Mouse (Mus musculus): ENCODE results near the gene Krtap3-1. TPM values are rescaled to one million over a fixed set of nuclear protein-coding genes. Genes with fewer than 3 reads are reported as not detected.

Krtap3-1 gene
- polyA plus RNA-seq, 1 experiment from 2014 or later, result not detected

GRCm38 (mm10) chr11:99550765-99551164 is 15.7 kb downstream of the Krtap3-1 start, which contains the start of gene Krtap3-3:
Gene Krtap3-3, minus strand, starts transcription at chr11:99550865.
- no peak for ATAC-seq
- TF ChIP-seq EP300 (IDR thresholded peaks at IDR 0.05) (no peak), CTCF (IDR thresholded peaks at IDR 0.05) (no peak)

GRCm38 (mm10) chr11:99547892-99548291 is 18.5 kb downstream of the Krtap3-1 start:
- no peak for DNase-seq (ENCODE audit: low spot score)
- Histone ChIP-seq H3K4me1 (ENCODE audit: insufficient read depth, low read depth, low read length) (no peaks in the 10 kb centered on the region), H3K9ac (replicated peaks; ENCODE audit: low read depth) (no peak overlapping the region), H3K9me3 (ENCODE audit: low read length) (no peaks in the 10 kb centered on the region), H3K4me3 (ENCODE audit: low read depth, low read length) (no peak overlapping the region), H3K4me2 (replicated peaks; ENCODE audit: low read depth, low read length) (no peak overlapping the region), H3K36me3 (ENCODE audit: insufficient read depth, low read length) (no peaks in the 10 kb centered on the region), H3K27me3 (replicated peaks; ENCODE audit: insufficient read depth, low read length) (no peaks in the 10 kb centered on the region), H3K27ac (ENCODE audit: low read length) (no peak overlapping the region)
- TF ChIP-seq EP300 (IDR thresholded peaks at IDR 0.05), result no peak
- TF ChIP-seq CTCF (IDR thresholded peaks at IDR 0.05), result peak; percentile 21; the same call in 1 of the 2 replicates
- ATAC-seq, result no peak

More at GRCm38 (mm10) chr11:99550765-99551164, 15.7 kb downstream of the Krtap3-1 start, which contains the start of gene Krtap3-3:
- H3K27ac ChIP-seq (ENCODE audit: low read length), result no peak within 1 kb of the TSS
- no peaks in the 10 kb centered on the region for H3K27me3 ChIP-seq (replicated peaks; ENCODE audit: insufficient read depth, low read length)
- WGBS, result 79% methylated on average over 3 of the region's 4 CpGs
- no peaks in the 10 kb centered on the region for H3K36me3 ChIP-seq (ENCODE audit: insufficient read depth, low read length)
- no peak within 1 kb of the TSS for H3K4me2 ChIP-seq (replicated peaks; ENCODE audit: low read depth, low read length)
- no peak within 1 kb of the TSS for H3K4me3 ChIP-seq (ENCODE audit: low read depth, low read length)
- H3K4me1 ChIP-seq (ENCODE audit: insufficient read depth, low read depth, low read length), result no peaks in the 10 kb centered on the region
- no peak within 1 kb of the TSS for H3K9ac ChIP-seq (replicated peaks; ENCODE audit: low read depth)
- H3K9me3 ChIP-seq (ENCODE audit: low read length), result no peaks in the 10 kb centered on the region
- DNase-seq (ENCODE audit: low spot score), result no peak

- no peaks in the 10 kb centered on the region for H3K36me3 ChIP-seq (ENCODE audit: insufficient read depth, low read length)
- ATAC-seq (no peak), DNase-seq (ENCODE audit: low spot score) (peak; percentile 5)
- no peak overlapping the region for H3K4me3 ChIP-seq (ENCODE audit: low read depth, low read length)
- no peak for TF ChIP-seq CTCF (IDR thresholded peaks at IDR 0.05)
- no peak for TF ChIP-seq EP300 (IDR thresholded peaks at IDR 0.05)
- H3K9ac ChIP-seq (replicated peaks; ENCODE audit: low read depth), result no peak overlapping the region
- H3K27ac ChIP-seq (ENCODE audit: low read length), result no peak overlapping the region
- no peaks in the 10 kb centered on the region for H3K27me3 ChIP-seq (replicated peaks; ENCODE audit: insufficient read depth, low read length)
- H3K4me1 ChIP-seq (ENCODE audit: insufficient read depth, low read depth, low read length), result no peaks in the 10 kb centered on the region
- no peak overlapping the region for H3K4me2 ChIP-seq (replicated peaks; ENCODE audit: low read depth, low read length)
- 32% methylated on average over 9 of the region's 9 CpGs for whole genome bisulfite sequencing
- no peaks in the 10 kb centered on the region for H3K9me3 ChIP-seq (ENCODE audit: low read length)
Measured at GRCm38 (mm10) chr11:99539721-99540120, 26.7 kb downstream of the Krtap3-1 start.

GRCm38 (mm10) chr11:99521288-99521860 is 45.1 kb downstream of the Krtap3-1 start, which contains the start of gene Krt39:
Gene Krt39, minus strand, starts transcription at chr11:99521338.
- no peak within 1 kb of the TSS for H3K4me2 ChIP-seq (replicated peaks; ENCODE audit: low read depth, low read length)
- DNase-seq (ENCODE audit: low spot score) (no peak), ATAC-seq (no peak)
- no peaks in the 10 kb centered on the region for H3K9me3 ChIP-seq (ENCODE audit: low read length)
- H3K36me3 ChIP-seq (ENCODE audit: insufficient read depth, low read length), result no peaks in the 10 kb centered on the region
- 57% methylated on average over 13 of the region's 13 CpGs for WGBS
- H3K4me3 ChIP-seq (ENCODE audit: low read depth, low read length), result no peak within 1 kb of the TSS
- H3K27ac ChIP-seq (ENCODE audit: low read length), result no peak within 1 kb of the TSS
- no peak within 1 kb of the TSS for H3K9ac ChIP-seq (replicated peaks; ENCODE audit: low read depth)
- TF ChIP-seq CTCF (IDR thresholded peaks at IDR 0.05) (no peak), EP300 (IDR thresholded peaks at IDR 0.05) (no peak)
- no peaks in the 10 kb centered on the region for H3K27me3 ChIP-seq (replicated peaks; ENCODE audit: insufficient read depth, low read length)
- H3K4me1 ChIP-seq (ENCODE audit: insufficient read depth, low read depth, low read length), result no peaks in the 10 kb centered on the region

Other genes with a start within 250 kb of the Krtap3-1 start
- gene Krt25, start 243.7 kb downstream of the Krtap3-1 start, polyA plus RNA-seq (2015; fragmentation: Nextera tagmentation; extraction: Ambion mirVana), result 0.11 and 0.15 TPM in 2 replicates
- not detected in 2 replicates for gene Krt26, start 228.7 kb downstream of the Krtap3-1 start, polyA plus RNA-seq (2015; fragmentation: Nextera tagmentation; extraction: Ambion mirVana)
- not detected in 2 replicates for gene Krt27, start 215.5 kb downstream of the Krtap3-1 start, polyA plus RNA-seq (2015; fragmentation: Nextera tagmentation; extraction: Ambion mirVana)
- 0.17 and 0.19 TPM in 2 replicates for gene Krt28, start 191.7 kb downstream of the Krtap3-1 start, polyA plus RNA-seq (2015; fragmentation: Nextera tagmentation; extraction: Ambion mirVana)
- gene Krt10, start 177.3 kb downstream of the Krtap3-1 start, polyA plus RNA-seq (2015; fragmentation: Nextera tagmentation; extraction: Ambion mirVana), result 18.4 and 19.6 TPM in 2 replicates
- gene Krt12, start 144.4 kb downstream of the Krtap3-1 start, polyA plus RNA-seq (2015; fragmentation: Nextera tagmentation; extraction: Ambion mirVana), result not detected in 2 replicates
- 0.27 and 0.31 TPM in 2 replicates for gene Krt20, start 128.5 kb downstream of the Krtap3-1 start, polyA plus RNA-seq (2015; fragmentation: Nextera tagmentation; extraction: Ambion mirVana)
- gene Krt23, start 73.5 kb downstream of the Krtap3-1 start, polyA plus RNA-seq (2015; fragmentation: Nextera tagmentation; extraction: Ambion mirVana), result 8.2 and 9.7 TPM in 2 replicates
- gene Krt39, start 45.3 kb downstream of the Krtap3-1 start, polyA plus RNA-seq (2015; fragmentation: Nextera tagmentation; extraction: Ambion mirVana), result not detected in 2 replicates
- gene Krt40, start 23.5 kb downstream of the Krtap3-1 start, polyA plus RNA-seq (2015; fragmentation: Nextera tagmentation; extraction: Ambion mirVana), result not detected in 2 replicates
- gene Krtap3-3, start 15.8 kb downstream of the Krtap3-1 start, polyA plus RNA-seq (2015; fragmentation: Nextera tagmentation; extraction: Ambion mirVana), result not detected in 2 replicates
- not detected in 2 replicates for gene Krtap3-2, start 9.8 kb downstream of the Krtap3-1 start, polyA plus RNA-seq (2015; fragmentation: Nextera tagmentation; extraction: Ambion mirVana)
- gene Gm11939, start 7.2 kb downstream of the Krtap3-1 start, polyA plus RNA-seq (2015; fragmentation: Nextera tagmentation; extraction: Ambion mirVana), result not detected in 2 replicates
- gene Krtap1-5, start 14.4 kb upstream of the Krtap3-1 start, polyA plus RNA-seq (2015; fragmentation: Nextera tagmentation; extraction: Ambion mirVana), result 0.26 TPM in 1 of 2 replicates, not detected in the other
- gene Krtap1-4, start 17.0 kb upstream of the Krtap3-1 start, polyA plus RNA-seq (2015; fragmentation: Nextera tagmentation; extraction: Ambion mirVana), result not detected in 2 replicates
- not detected in 2 replicates for gene Krtap1-3, start 24.7 kb upstream of the Krtap3-1 start, polyA plus RNA-seq (2015; fragmentation: Nextera tagmentation; extraction: Ambion mirVana)
- gene Krtap9-3, start 31.5 kb upstream of the Krtap3-1 start, polyA plus RNA-seq (2015; fragmentation: Nextera tagmentation; extraction: Ambion mirVana), result not detected in 2 replicates
- gene Gm11938, start 36.7 kb upstream of the Krtap3-1 start, polyA plus RNA-seq (2015; fragmentation: Nextera tagmentation; extraction: Ambion mirVana), result not detected in 2 replicates
- gene Gm11937, start 43.6 kb upstream of the Krtap3-1 start, polyA plus RNA-seq (2015; fragmentation: Nextera tagmentation; extraction: Ambion mirVana), result not detected in 2 replicates
- gene Krtap2-4, start 48.2 kb upstream of the Krtap3-1 start, polyA plus RNA-seq (2015; fragmentation: Nextera tagmentation; extraction: Ambion mirVana), result not detected in 2 replicates
- gene Gm11562, start 53.8 kb upstream of the Krtap3-1 start, polyA plus RNA-seq (2015; fragmentation: Nextera tagmentation; extraction: Ambion mirVana), result not detected in 2 replicates
- not detected in 2 replicates for gene Krtap4-1, start 61.6 kb upstream of the Krtap3-1 start, polyA plus RNA-seq (2015; fragmentation: Nextera tagmentation; extraction: Ambion mirVana)
- gene Krtap4-2, start 68.5 kb upstream of the Krtap3-1 start, polyA plus RNA-seq (2015; fragmentation: Nextera tagmentation; extraction: Ambion mirVana), result not detected in 2 replicates
- not detected in 2 replicates for gene Krtap4-7, start 77.5 kb upstream of the Krtap3-1 start, polyA plus RNA-seq (2015; fragmentation: Nextera tagmentation; extraction: Ambion mirVana)
- not detected in 2 replicates for gene Gm11555, start 83.6 kb upstream of the Krtap3-1 start, polyA plus RNA-seq (2015; fragmentation: Nextera tagmentation; extraction: Ambion mirVana)
- not detected in 2 replicates for gene Gm11563, start 92.3 kb upstream of the Krtap3-1 start, polyA plus RNA-seq (2015; fragmentation: Nextera tagmentation; extraction: Ambion mirVana)
- gene Krtap4-6, start 99.3 kb upstream of the Krtap3-1 start, polyA plus RNA-seq (2015; fragmentation: Nextera tagmentation; extraction: Ambion mirVana), result not detected in 2 replicates
- not detected in 2 replicates for gene Gm14190, start 124.1 kb upstream of the Krtap3-1 start, polyA plus RNA-seq (2015; fragmentation: Nextera tagmentation; extraction: Ambion mirVana)
- gene Gm14180, start 167.7 kb upstream of the Krtap3-1 start, polyA plus RNA-seq (2015; fragmentation: Nextera tagmentation; extraction: Ambion mirVana), result not detected in 2 replicates
- gene Gm11595, start 206.3 kb upstream of the Krtap3-1 start, polyA plus RNA-seq (2015; fragmentation: Nextera tagmentation; extraction: Ambion mirVana), result not detected in 2 replicates
- gene Krtap4-8, start 214.1 kb upstream of the Krtap3-1 start, polyA plus RNA-seq (2015; fragmentation: Nextera tagmentation; extraction: Ambion mirVana), result not detected in 2 replicates
- not detected in 2 replicates for gene Krtap4-9, start 218.6 kb upstream of the Krtap3-1 start, polyA plus RNA-seq (2015; fragmentation: Nextera tagmentation; extraction: Ambion mirVana)
- not detected in 2 replicates for gene Gm11596, start 226.8 kb upstream of the Krtap3-1 start, polyA plus RNA-seq (2015; fragmentation: Nextera tagmentation; extraction: Ambion mirVana)
- not detected in 2 replicates for gene Gm11569, start 232.3 kb upstream of the Krtap3-1 start, polyA plus RNA-seq (2015; fragmentation: Nextera tagmentation; extraction: Ambion mirVana)
- gene Gm11554, start 237.8 kb upstream of the Krtap3-1 start, polyA plus RNA-seq (2015; fragmentation: Nextera tagmentation; extraction: Ambion mirVana), result not detected in 2 replicates
- gene Krtap4-13, start 243.3 kb upstream of the Krtap3-1 start, polyA plus RNA-seq (2015; fragmentation: Nextera tagmentation; extraction: Ambion mirVana), result not detected in 2 replicates
- not detected in 2 replicates for gene Gm11564, start 249.0 kb upstream of the Krtap3-1 start, polyA plus RNA-seq (2015; fragmentation: Nextera tagmentation; extraction: Ambion mirVana)

All from lung, postnatal 0 days (tissue).